Mouse (Mus musculus) hindbrain, embryonic 16.5 days (tissue): Measurements from ENCODE around the gene Nfia. TPM values are rescaled to one million over a fixed set of nuclear protein-coding genes. Genes with fewer than 3 reads are reported as not detected.
A peak's percentile ranks its signal among the peaks of the same experiment; 100 is the strongest.

ENCODE experiments used
- ATAC-seq: fragments of 200-750 bp; cut with Nextera tagmentation; 2 replicates; pipeline ENCODE4 v1.8.0; 2017; ENCODE audit warnings: moderate TSS enrichment, moderate library complexity
- H3K27ac ChIP-seq: fragments of 300-500 bp; sonication (generic); 2 replicates; pipeline ENCODE4 v1.5.1; 2014; ENCODE audit warnings: low read depth, mild to moderate bottlenecking, control low read depth, low read length, moderate library complexity
- H3K27me3 ChIP-seq: fragments of 300-500 bp; sonication (generic); replicated peaks from 2 replicates; pipeline ENCODE4 v1.6.1; 2014; ENCODE audit warnings: low read length; ENCODE audit not compliant: control insufficient read depth, insufficient read depth
- H3K36me3 ChIP-seq: fragments of 300-500 bp; sonication (generic); 2 replicates; pipeline ENCODE4 v1.6.1; 2014; ENCODE audit warnings: mild to moderate bottlenecking, low read length, moderate library complexity, mixed read lengths; ENCODE audit not compliant: control insufficient read depth, insufficient read depth
- H3K4me1 ChIP-seq: fragments of 300-500 bp; sonication (generic); 2 replicates; pipeline ENCODE4 v1.6.1; 2014; ENCODE audit warnings: low read depth, low read length; ENCODE audit not compliant: control insufficient read depth, insufficient read depth
- H3K4me2 ChIP-seq: fragments of 300-500 bp; sonication (generic); 2 replicates; pipeline ENCODE4 v1.6.1; 2014; ENCODE audit warnings: mild to moderate bottlenecking, low read length, control low read depth, moderate library complexity
- H3K4me3 ChIP-seq: fragments of 300-500 bp; sonication (generic); 2 replicates; pipeline ENCODE4 v1.5.1; 2014; ENCODE audit warnings: mild to moderate bottlenecking, low read length, control low read depth, moderate library complexity
- H3K9ac ChIP-seq: fragments of 300-500 bp; sonication (generic); 2 replicates; pipeline ENCODE4 v1.6.1; 2014; ENCODE audit warnings: low read depth, mild to moderate bottlenecking, control low read depth, low read length, moderate library complexity
- H3K9me3 ChIP-seq: fragments of 300-500 bp; sonication (generic); 2 replicates; pipeline ENCODE4 v1.6.1; 2014; ENCODE audit warnings: mild to moderate bottlenecking, low read length, moderate library complexity; ENCODE audit not compliant: control insufficient read depth
- WGBS: fragments of 180-500 bp; shearing (Covaris S2); extraction: QIAGEN DNeasy Blood & Tissue Kit; methylation state at CpG from one replicate; pipeline ENCODE4 v1.1.7; 2014; 5-methylcytosine and 5-hydroxymethylcytosine counted together
- polyA plus RNA-seq: library from polyadenylated mRNA; unstranded; fragments of >200 nt; fragmentation: Nextera tagmentation; extraction: Ambion mirVana; gene quantifications from 2 replicates; pipeline ENCODE4 v1.2.1, GENCODE M21; 2015

Gene Nfia
- 38.4 and 43.4 TPM in 2 replicates for polyA plus RNA-seq

DNA sequence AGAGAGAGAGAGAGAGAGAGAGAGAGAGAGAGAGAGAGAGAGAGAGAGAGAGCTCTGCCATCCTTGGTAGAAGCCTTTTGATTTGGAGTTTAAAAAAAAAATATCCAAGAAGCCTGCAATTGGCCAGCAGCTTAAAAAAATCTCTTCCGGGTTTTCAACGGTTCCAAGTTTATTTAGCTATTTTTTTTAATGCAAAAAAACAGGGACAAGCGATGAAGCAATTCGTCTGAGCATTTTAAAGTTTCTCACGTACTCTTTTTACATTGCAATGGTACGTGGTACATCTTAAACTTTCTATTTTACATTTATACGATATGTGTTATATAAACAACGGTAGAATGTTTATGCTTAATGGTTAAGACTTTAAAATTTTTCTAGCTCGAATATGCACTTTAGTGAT is at the start of gene Nfia:
TSS of gene Nfia (plus strand) at position 94 of the 400 bp plus-strand sequence.
- peak within 1 kb of the TSS; percentile 78 for H3K4me2 ChIP-seq
- WGBS, result 1% methylated on average over 9 of the region's 9 CpGs

DNA sequence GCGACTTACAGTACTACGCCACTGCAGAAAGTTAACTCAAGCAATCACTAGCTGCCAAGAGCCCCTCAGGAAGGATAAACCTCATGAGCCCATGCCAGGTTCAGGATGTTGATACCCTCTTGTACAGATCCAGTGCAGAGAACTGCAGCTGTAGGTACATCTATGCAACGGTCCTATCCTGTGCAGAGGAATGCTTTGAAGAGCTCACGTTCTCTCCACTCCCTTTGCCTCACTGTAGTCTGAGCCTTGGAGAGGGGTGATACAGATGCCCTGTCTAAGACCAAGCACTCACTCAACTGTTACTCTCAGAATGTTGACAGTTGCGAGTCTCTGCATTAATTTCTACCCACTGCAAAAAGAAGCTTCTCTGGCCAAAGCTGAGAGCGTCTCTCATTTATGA is 49.2 kb upstream of the Nfia start:
- Histone ChIP-seq H3K4me2 (no peak overlapping the region), H3K36me3 (no peaks in the 10 kb centered on the region), H3K9ac (no peak overlapping the region), H3K4me3 (no peak overlapping the region), H3K27me3 (no peaks in the 10 kb centered on the region), H3K9me3 (no peaks in the 10 kb centered on the region), H3K4me1 (no peaks in the 10 kb centered on the region), H3K27ac (no peak overlapping the region)
- ATAC-seq, result no peak
- 90% methylated on average over 6 of the region's 6 CpGs for WGBS

More for the DNA sequence above, at the start of gene Nfia:
- Histone ChIP-seq H3K4me1 (peaks cover 2% of the 10 kb centered on the region), H3K36me3 (no peaks in the 10 kb centered on the region), H3K9me3 (no peaks in the 10 kb centered on the region), H3K4me3 (peak within 1 kb of the TSS; percentile 54), H3K9ac (peak within 1 kb of the TSS; percentile 65), H3K27ac (peak within 1 kb of the TSS; percentile 85), H3K27me3 (0 out of 2 replicates have a peak, but pooled peaks cover 2% of the 10 kb centered on the region)
- no peak for ATAC-seq

DNA sequence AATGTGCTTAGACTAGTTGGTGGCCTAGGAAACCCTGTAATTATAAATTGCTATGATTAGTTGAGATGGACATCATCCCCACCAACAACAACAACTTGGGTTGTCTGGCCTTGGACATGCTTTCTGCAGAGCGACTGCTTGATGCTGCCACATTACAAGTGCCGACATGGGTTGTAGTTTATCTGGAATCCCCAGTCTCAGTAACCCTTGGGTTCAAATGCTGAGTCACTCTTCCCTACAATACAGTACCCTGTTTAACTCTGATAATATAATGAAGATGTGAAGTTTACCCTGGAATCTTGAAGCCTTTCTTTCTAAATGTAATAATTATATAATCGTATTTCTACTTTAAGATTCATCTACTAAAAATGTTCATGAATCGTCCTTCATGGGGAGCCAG is 44.0 kb upstream of the Nfia start:
- ATAC-seq, result no peak
- Histone ChIP-seq H3K27ac (no peak overlapping the region), H3K27me3 (no peaks in the 10 kb centered on the region), H3K9ac (no peak overlapping the region), H3K4me3 (no peak overlapping the region), H3K4me2 (no peak overlapping the region), H3K36me3 (no peaks in the 10 kb centered on the region), H3K4me1 (no peaks in the 10 kb centered on the region), H3K9me3 (no peaks in the 10 kb centered on the region)
- WGBS, result 94% methylated on average over 4 of the region's 4 CpGs

DNA sequence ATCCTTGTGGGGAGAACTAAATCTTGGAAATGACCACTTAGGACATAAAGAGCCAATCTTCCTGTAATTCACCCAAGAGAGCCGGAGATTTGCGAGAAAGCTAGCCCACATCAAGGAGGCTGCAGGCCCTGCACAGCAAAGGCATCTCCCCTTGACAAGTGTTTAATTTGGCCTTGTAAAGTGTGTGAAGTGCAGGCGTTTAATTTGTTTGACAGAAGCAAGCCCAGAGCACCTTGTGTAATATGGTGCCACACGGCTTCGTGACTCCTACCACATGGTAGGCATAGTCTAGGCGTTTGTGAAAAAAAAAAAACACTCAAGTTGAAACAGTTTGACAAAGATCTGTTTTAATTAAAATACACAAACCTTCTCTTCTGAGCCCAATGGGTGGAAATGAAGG is 42.5 kb upstream of the Nfia start:
- no peak overlapping the region for H3K9ac ChIP-seq
- no peaks in the 10 kb centered on the region for H3K9me3 ChIP-seq
- H3K4me2 ChIP-seq, result no peak overlapping the region
- no peak overlapping the region for H3K27ac ChIP-seq
- ATAC-seq, result no peak
- no peaks in the 10 kb centered on the region for H3K36me3 ChIP-seq
- H3K27me3 ChIP-seq, result no peaks in the 10 kb centered on the region
- 76% methylated on average over 6 of the region's 6 CpGs for WGBS
- no peaks in the 10 kb centered on the region for H3K4me1 ChIP-seq
- H3K4me3 ChIP-seq, result no peak overlapping the region

DNA sequence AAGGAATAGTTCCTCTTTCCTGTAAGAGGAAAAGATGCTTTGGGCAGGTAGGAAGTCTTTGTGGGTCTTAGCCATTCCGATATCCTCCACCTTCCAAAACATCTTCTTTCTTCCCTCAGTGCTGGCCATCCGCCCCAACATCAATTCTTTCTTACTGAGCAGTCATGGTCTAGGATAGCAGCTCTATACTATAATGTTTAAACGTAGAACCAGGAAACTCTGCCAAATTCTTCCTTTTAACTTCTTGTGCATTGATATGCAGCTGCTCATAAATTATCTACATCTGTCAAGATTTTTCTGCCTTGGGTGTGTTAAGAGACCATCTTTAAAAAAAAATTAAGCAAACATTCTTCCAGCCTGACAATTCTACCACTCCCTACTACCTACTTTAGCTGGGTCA is 42.1 kb upstream of the Nfia start:
- H3K27ac ChIP-seq, result no peak overlapping the region
- H3K36me3 ChIP-seq, result no peaks in the 10 kb centered on the region
- no peak overlapping the region for H3K4me3 ChIP-seq
- WGBS, result 83% methylated on average over 3 of the region's 3 CpGs
- no peak for ATAC-seq
- no peaks in the 10 kb centered on the region for H3K9me3 ChIP-seq
- no peak overlapping the region for H3K4me2 ChIP-seq
- no peaks in the 10 kb centered on the region for H3K4me1 ChIP-seq
- no peak overlapping the region for H3K9ac ChIP-seq
- no peaks in the 10 kb centered on the region for H3K27me3 ChIP-seq

DNA sequence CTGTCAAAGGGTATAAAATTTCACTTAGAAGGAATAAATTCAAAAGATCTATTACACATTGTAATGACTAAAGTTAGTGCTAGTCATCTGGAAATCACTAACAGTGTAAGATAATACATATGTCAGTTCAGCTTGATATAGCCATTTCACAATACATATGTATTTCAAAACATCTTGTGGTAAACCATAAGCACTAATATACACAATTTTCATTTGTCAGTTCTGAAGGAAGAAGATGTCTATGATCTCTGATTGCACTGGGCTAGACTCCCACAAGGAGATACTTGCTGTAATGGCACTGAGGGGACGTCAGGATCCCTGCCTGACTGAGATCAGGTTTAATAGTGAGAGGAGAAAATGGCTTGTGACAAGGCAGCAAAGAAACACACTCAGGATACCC is 39.1 kb upstream of the Nfia start:
- no peak overlapping the region for H3K4me2 ChIP-seq
- H3K9ac ChIP-seq, result no peak overlapping the region
- no peak for ATAC-seq
- no peaks in the 10 kb centered on the region for H3K36me3 ChIP-seq
- 45% methylated on average over 1 of the region's 1 CpGs for WGBS
- H3K4me1 ChIP-seq, result no peaks in the 10 kb centered on the region
- H3K9me3 ChIP-seq, result no peaks in the 10 kb centered on the region
- H3K27ac ChIP-seq, result no peak overlapping the region
- H3K4me3 ChIP-seq, result no peak overlapping the region
- no peaks in the 10 kb centered on the region for H3K27me3 ChIP-seq

DNA sequence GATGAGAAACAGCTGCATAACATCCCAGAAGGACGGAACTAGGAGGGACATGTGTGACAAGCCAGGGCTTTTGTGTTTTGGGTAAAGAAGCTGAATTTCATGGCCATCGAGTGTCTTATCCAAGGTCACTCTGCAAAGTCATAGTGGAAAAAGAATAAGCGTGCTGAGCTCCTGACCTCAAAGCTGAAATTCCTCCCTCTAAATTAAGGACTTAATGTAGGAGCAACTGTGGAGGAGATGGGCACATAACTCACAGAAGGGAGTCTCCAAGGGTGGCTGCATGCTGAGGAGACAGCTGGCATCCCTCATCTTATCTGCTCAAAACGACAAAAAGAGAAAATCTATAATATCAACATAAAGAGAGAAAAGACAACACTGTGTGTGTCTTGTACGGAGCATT is 28.6 kb upstream of the Nfia start:
- H3K27me3 ChIP-seq, result peaks cover 2% of the 10 kb centered on the region; the same call in 1 of the 2 replicates
- H3K9ac ChIP-seq, result no peak overlapping the region
- no peaks in the 10 kb centered on the region for H3K9me3 ChIP-seq
- H3K27ac ChIP-seq, result no peak overlapping the region
- ATAC-seq, result no peak
- H3K4me3 ChIP-seq, result no peak overlapping the region
- H3K36me3 ChIP-seq, result no peaks in the 10 kb centered on the region
- 66% methylated on average over 5 of the region's 5 CpGs for WGBS
- peaks cover 7% of the 10 kb centered on the region for H3K4me1 ChIP-seq
- no peak overlapping the region for H3K4me2 ChIP-seq

DNA sequence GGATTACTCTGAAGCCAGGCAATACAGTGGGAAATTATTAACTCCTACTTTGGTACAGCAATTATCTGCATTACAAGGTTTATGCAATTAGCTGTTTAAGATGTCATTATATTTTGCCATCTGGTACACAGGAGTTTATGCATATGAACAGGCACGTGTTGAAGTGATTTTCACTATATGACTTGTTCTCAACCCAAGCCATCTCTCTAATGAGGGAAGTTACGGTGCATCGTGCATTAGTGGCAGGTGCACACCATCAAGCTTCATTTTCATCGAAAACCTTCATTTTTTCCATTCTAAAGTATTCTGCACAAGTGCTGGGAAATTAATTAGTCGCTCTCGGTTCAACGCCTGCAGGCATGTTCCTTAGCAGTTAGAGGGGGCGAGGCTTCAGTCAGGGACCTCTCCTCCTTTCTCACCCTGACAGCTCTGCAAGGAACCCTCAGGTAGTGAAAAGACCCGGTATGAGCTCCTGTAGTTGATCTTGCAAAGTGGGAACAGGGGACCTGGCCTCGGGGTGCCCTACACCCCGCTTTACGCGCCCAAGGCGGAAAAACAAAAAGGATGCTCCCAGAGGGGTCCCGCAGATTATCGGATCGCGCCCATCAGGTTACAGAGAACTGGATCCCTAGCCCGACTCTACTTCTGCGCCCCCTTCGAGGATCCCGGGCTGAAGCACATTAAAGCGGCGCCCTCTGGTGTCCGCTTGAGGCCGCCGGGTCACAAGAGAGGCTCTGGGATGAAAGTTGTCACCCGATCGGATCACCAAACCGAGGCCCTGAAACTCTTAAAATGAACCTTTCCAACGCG is 27.0 kb upstream of the Nfia start:
- Histone ChIP-seq H3K4me2 (peak overlapping the region; percentile 90), H3K4me3 (peak overlapping the region; percentile 43), H3K9me3 (no peaks in the 10 kb centered on the region), H3K4me1 (peaks cover 7% of the 10 kb centered on the region), H3K9ac (peak overlapping the region; percentile 65), H3K27ac (no peak overlapping the region), H3K27me3 (peaks cover 2% of the 10 kb centered on the region), H3K36me3 (no peaks in the 10 kb centered on the region)
- 5% methylated on average over 32 of the region's 32 CpGs for WGBS
- peak; percentile 90 for ATAC-seq

DNA sequence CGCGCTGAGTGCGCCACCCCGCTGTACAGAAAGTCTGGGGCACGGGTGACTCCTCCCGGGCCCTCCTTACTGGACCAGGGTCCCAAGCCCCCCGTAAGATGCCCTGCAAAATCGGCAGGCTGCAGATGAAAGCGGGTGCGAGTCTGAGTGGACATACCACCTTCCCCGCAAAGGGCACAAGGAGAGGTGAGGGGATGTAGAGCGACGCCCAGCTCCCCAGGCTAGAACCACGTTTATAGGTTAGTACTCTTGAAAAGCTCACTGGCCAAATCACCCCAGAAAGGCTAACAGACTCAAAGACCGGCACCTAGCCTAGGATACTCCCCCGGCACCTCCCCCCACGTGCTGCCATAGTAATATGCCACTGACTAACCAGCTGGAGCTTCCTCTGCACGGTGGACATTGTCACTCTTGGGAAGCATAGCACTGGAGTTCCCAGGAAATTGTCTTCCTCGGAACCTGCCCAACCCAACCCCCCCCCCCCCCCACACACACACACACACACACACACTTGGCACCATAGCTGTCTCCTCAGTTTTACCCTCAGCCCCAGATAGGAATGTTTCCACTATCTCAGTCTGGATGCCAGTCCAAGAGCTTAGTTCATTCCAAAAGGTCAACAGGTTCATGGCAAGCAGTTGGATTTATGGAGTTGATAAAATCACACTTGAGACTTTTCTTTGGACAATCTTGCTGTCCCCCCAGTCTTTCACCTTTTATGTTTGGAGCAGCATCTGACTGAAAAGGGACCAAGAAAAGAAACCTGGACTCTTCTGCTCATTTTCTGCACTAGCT is 26.2 kb upstream of the Nfia start:
- Histone ChIP-seq H3K36me3 (no peaks in the 10 kb centered on the region), H3K9ac (peak overlapping the region; percentile 62), H3K4me2 (peak overlapping the region; percentile 90), H3K4me3 (peak overlapping the region; percentile 43), H3K4me1 (peaks cover 14% of the 10 kb centered on the region), H3K9me3 (no peaks in the 10 kb centered on the region), H3K27me3 (peaks cover 2% of the 10 kb centered on the region), H3K27ac (no peak overlapping the region)
- WGBS, result 10% methylated on average over 19 of the region's 19 CpGs
- ATAC-seq, result peak; percentile 60
